Mouse (Mus musculus) C2C12 (cell line): ENCODE measurements at regions not wholly inside any gene's neighbourhood (a gene's known extent, or its start where the extent isn't known, plus 50 kb on each side); places are given as distances from the start of the nearest gene placed in this dataset.

Source experiments
- CTCF ChIP-seq: IDR thresholded peaks from one replicate; pipeline ENCODE4 v1.5.1; 2011; ENCODE audit not compliant: control insufficient read depth, insufficient read depth, insufficient read length
- MYOD1 ChIP-seq: IDR thresholded peaks from one replicate; pipeline ENCODE4 v1.6.1; 2011; ENCODE audit warnings: low read depth; ENCODE audit not compliant: control insufficient read depth, insufficient read length
- MYOG ChIP-seq: IDR thresholded peaks from one replicate; pipeline ENCODE4 v1.6.1; 2011; ENCODE audit not compliant: control insufficient read depth, insufficient read length; ENCODE audit errors: extremely low read depth
- USF1 ChIP-seq: IDR thresholded peaks from one replicate; pipeline ENCODE4 v1.6.1; 2011; ENCODE audit warnings: low read depth, mild to moderate bottlenecking, control low read depth, moderate library complexity

- TF ChIP-seq CTCF (no peak), USF1 (no peak), MYOD1 (peak; percentile 85), MYOG (no peak)
These were observed 108.7 kb downstream of the Asb7 start for GRCm38 (mm10) chr7:66580687-66581151.
